Mouse (Mus musculus): ENCODE results near the gene Tmem219. TPM values are rescaled to one million over a fixed set of nuclear protein-coding genes. Genes with fewer than 3 reads are reported as not detected.

Gene Tmem219
- polyA plus RNA-seq, 1 experiment from 2014 or later: 36.3 TPM

DNA sequence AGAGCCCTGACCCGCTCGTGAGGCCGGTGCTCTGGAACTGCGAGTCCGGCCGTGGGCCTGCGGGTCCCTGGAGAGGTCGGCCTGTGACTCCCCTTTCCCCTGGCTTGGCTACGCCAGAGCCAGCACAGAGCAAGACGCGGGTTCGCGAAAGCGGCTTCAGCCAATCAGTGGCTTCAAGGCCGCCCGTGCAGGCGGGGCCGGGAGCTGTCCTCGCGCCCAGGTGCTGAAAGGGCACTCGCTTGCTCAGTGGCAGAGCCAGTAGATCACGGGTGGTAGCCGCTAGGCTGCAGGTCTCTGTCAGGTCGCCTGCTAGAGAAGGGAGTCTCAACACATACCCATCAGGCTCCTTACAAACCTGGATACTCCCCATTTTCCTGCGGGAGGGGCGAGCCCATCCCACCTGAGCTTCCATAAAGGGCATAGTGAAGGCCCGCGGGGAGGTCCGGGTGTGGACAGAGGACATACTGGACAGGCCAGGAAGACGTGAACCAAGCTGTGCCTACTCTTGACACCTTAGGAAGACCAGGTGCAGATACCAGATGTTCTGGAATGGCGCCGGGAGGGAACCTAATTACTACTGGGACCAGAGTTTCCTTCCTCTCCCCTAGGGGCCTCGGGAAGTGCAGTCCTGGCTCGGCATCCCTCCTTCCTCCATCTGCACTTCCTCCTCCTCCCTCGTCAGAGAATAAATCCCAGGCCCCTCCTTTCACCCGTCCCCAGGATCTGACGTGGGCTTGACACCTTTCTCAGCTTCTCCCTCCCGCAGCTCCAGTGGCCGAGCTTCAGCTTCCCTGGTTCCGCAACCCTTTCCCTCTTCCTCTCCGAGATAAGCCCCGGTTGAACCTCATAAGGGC is 27.3 kb upstream of the Tmem219 start, which contains the start of gene Sez6l2:
Sez6l2 (plus strand) TSS at position 771 of the 854 bp plus-strand sequence.
- H3K9me3 ChIP-seq (ENCODE audit: control insufficient read depth, low read length): no peaks in the 10 kb centered on the region
- TF ChIP-seq EP300 (optimal IDR thresholded peaks at IDR 0.05) (no peak), CTCF (IDR thresholded peaks at IDR 0.05; ENCODE audit: low read depth) (peak; percentile 1; the same call in 1 of the 2 replicates)
- peak within 1 kb of the TSS; percentile 41 for H3K4me3 ChIP-seq (ENCODE audit: low read depth, low read length)
- no peaks in the 10 kb centered on the region for H3K4me1 ChIP-seq (replicated peaks; ENCODE audit: control insufficient read depth, insufficient read depth)
- under 1% methylated on average over 41 of the region's 42 CpGs for WGBS
- H3K27ac ChIP-seq (replicated peaks): no peak within 1 kb of the TSS
- H3K4me2 ChIP-seq (replicated peaks; ENCODE audit: low read depth): peak within 1 kb of the TSS; percentile 95
- no peak within 1 kb of the TSS for H3K9ac ChIP-seq (ENCODE audit: low read length)
- no peaks in the 10 kb centered on the region for H3K27me3 ChIP-seq (ENCODE audit: control insufficient read depth, insufficient read depth, low read length)
- ATAC-seq (ENCODE audit: low FRiP score, low TSS enrichment) (peak; percentile 83), DNase-seq (ENCODE audit: low spot score) (peak; percentile 93)
- H3K36me3 ChIP-seq (ENCODE audit: control insufficient read depth, insufficient read depth, low read length): no peaks in the 10 kb centered on the region

DNA sequence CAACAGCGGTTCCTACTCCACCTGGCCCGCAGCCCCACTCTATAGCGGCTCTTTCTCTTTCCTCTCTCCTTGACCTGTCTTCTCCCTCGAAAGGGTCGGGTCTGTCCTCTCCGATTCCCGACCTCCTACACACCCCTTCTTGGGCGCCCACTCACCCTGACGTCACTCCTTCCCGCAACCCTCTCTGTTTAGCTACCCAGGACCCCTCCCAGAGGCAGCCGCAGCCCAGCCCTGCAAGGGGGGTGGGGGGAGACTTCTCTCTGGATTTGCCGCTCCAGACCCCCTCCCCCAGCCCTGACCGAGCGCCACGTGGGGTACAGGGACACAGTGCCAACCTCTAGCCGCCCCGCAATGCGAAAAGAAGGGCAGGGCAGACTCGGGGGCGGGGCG is 26.7 kb upstream of the Tmem219 start, which contains the start of gene Asphd1:
Asphd1 (minus strand) TSS at position 180 of the 390 bp plus-strand sequence.
- WGBS: 2% methylated on average over 21 of the region's 21 CpGs

DNA sequence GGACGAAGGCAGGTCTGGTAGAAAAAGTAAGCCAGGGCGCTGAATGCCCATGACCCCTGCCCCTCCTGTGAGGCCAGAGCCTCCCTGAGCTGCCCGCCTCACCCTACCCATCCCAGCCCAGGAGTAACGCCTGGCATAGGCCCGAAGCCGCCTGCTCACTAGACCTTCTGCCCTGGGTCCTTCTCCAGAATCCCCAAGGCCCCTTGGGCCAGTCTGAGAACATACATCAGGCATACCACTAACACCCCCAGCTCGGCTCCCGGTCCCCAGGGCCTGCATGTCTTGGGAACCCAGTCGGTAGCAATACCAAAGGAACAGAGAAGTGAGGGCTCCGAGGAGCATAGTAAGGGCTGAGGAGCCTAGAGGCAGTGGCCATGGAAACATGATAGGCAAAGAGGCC is 25.9 kb upstream of the Tmem219 start:
- TF ChIP-seq CTCF (IDR thresholded peaks at IDR 0.05; ENCODE audit: low read depth) (no peak), EP300 (optimal IDR thresholded peaks at IDR 0.05) (no peak)
- Histone ChIP-seq H3K9me3 (ENCODE audit: control insufficient read depth, low read length) (no peaks in the 10 kb centered on the region), H3K36me3 (ENCODE audit: control insufficient read depth, insufficient read depth, low read length) (no peaks in the 10 kb centered on the region), H3K27me3 (ENCODE audit: control insufficient read depth, insufficient read depth, low read length) (no peaks in the 10 kb centered on the region), H3K9ac (ENCODE audit: low read length) (no peak overlapping the region), H3K4me2 (replicated peaks; ENCODE audit: low read depth) (no peak overlapping the region), H3K27ac (replicated peaks) (no peak overlapping the region), H3K4me3 (ENCODE audit: low read depth, low read length) (no peak overlapping the region), H3K4me1 (replicated peaks; ENCODE audit: control insufficient read depth, insufficient read depth) (no peaks in the 10 kb centered on the region)
- ATAC-seq (ENCODE audit: low FRiP score, low TSS enrichment): no peak
- no peak for DNase-seq (ENCODE audit: low spot score)
- WGBS: 86% methylated on average over 10 of the region's 10 CpGs

More for the DNA sequence above, 26.7 kb upstream of the Tmem219 start, which contains the start of gene Asphd1:
- no peaks in the 10 kb centered on the region for H3K27me3 ChIP-seq (ENCODE audit: control insufficient read depth, insufficient read depth, low read length)
- no peaks in the 10 kb centered on the region for H3K9me3 ChIP-seq (ENCODE audit: control insufficient read depth, low read length)
- DNase-seq (ENCODE audit: low spot score): no peak
- H3K4me2 ChIP-seq (replicated peaks; ENCODE audit: low read depth): peak within 1 kb of the TSS; percentile 95
- H3K36me3 ChIP-seq (ENCODE audit: control insufficient read depth, insufficient read depth, low read length): no peaks in the 10 kb centered on the region
- ATAC-seq (ENCODE audit: low FRiP score, low TSS enrichment): peak; percentile 58
- H3K9ac ChIP-seq (ENCODE audit: low read length): no peak within 1 kb of the TSS
- no peak within 1 kb of the TSS for H3K27ac ChIP-seq (replicated peaks)
- H3K4me3 ChIP-seq (ENCODE audit: low read depth, low read length): peak within 1 kb of the TSS; percentile 41
- no peaks in the 10 kb centered on the region for H3K4me1 ChIP-seq (replicated peaks; ENCODE audit: control insufficient read depth, insufficient read depth)
- TF ChIP-seq EP300 (optimal IDR thresholded peaks at IDR 0.05) (no peak), CTCF (IDR thresholded peaks at IDR 0.05; ENCODE audit: low read depth) (no peak)

DNA sequence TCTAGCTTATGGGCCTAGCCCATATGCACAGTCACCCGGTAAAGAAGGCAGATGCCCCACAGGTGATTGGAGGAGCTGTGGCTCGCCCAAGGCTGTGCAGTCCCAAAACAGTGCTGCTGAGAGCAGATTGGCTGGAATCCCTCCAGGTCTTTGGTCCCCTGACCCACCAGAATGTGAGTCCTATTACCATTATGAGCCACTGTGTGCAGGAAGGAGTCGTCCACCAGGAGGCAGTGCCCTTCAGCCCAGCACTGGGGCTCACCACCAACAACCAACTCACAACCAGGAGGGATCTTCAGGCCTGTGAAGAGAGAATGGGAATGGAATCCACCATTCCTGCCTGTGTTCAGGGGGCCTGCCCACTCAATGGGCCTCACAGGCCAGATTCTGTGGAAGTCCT is 23.8 kb upstream of the Tmem219 start:
- DNase-seq (ENCODE audit: low spot score) (peak; percentile 53), ATAC-seq (ENCODE audit: low FRiP score, low TSS enrichment) (0 out of 2 replicates have a peak, but pooled peaks have one; percentile 36)
- Histone ChIP-seq H3K9me3 (ENCODE audit: control insufficient read depth, low read length) (no peaks in the 10 kb centered on the region), H3K27ac (replicated peaks) (no peak overlapping the region), H3K9ac (ENCODE audit: low read length) (no peak overlapping the region), H3K4me2 (replicated peaks; ENCODE audit: low read depth) (no peak overlapping the region), H3K4me3 (ENCODE audit: low read depth, low read length) (no peak overlapping the region), H3K4me1 (replicated peaks; ENCODE audit: control insufficient read depth, insufficient read depth) (no peaks in the 10 kb centered on the region), H3K27me3 (ENCODE audit: control insufficient read depth, insufficient read depth, low read length) (no peaks in the 10 kb centered on the region), H3K36me3 (ENCODE audit: control insufficient read depth, insufficient read depth, low read length) (no peaks in the 10 kb centered on the region)
- WGBS: 44% methylated on average over 3 of the region's 3 CpGs
- TF ChIP-seq CTCF (IDR thresholded peaks at IDR 0.05; ENCODE audit: low read depth): peak; percentile 82
- no peak for TF ChIP-seq EP300 (optimal IDR thresholded peaks at IDR 0.05)

DNA sequence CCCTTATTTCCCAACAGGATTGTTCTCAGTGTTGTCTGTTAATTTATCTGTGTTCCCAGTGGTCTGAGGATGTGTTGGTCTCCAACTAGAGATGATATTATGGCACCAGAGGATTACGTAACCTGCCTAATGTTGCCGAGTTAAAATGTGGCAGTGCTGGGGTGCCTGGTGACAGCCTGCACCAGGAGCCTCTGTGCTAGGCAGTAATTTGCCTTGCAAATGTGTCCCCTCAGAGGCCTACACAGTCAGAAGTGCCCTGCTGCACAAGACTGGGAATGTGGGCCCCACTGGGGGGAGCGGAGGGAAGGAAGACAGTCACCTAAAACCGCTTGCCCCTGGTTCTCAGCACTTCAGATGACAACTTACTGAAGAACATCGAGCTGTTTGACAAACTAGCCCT is 19.1 kb upstream of the Tmem219 start:
- 83% methylated on average over 5 of the region's 5 CpGs for WGBS
- H3K4me1 ChIP-seq (replicated peaks; ENCODE audit: control insufficient read depth, insufficient read depth): no peaks in the 10 kb centered on the region
- H3K4me3 ChIP-seq (ENCODE audit: low read depth, low read length): no peak overlapping the region
- no peaks in the 10 kb centered on the region for H3K27me3 ChIP-seq (ENCODE audit: control insufficient read depth, insufficient read depth, low read length)
- H3K4me2 ChIP-seq (replicated peaks; ENCODE audit: low read depth): no peak overlapping the region
- ATAC-seq (ENCODE audit: low FRiP score, low TSS enrichment) (no peak), DNase-seq (ENCODE audit: low spot score) (no peak)
- no peak for TF ChIP-seq EP300 (optimal IDR thresholded peaks at IDR 0.05)
- no peak for TF ChIP-seq CTCF (IDR thresholded peaks at IDR 0.05; ENCODE audit: low read depth)
- H3K9me3 ChIP-seq (ENCODE audit: control insufficient read depth, low read length): no peaks in the 10 kb centered on the region
- H3K36me3 ChIP-seq (ENCODE audit: control insufficient read depth, insufficient read depth, low read length): no peaks in the 10 kb centered on the region
- H3K27ac ChIP-seq (replicated peaks): no peak overlapping the region
- no peak overlapping the region for H3K9ac ChIP-seq (ENCODE audit: low read length)

DNA sequence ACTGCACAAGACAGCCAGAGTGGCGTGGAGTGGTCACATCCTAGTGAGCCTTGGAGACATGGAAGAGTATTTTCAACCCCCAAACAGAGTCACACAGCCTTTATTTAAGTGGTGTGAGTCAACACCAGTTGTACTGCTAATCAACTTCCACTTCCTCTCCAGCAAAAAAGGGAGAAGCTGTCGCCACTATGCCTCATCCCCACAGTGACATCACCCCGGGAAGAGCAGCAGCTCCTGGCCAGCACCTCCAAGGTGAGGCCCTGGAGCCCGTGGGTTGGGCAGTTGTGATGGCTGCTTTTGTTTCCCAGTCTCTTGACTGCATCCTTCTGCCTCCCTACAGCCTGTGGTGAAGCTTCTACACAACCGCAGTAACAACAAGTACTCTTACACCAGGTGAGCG is 18.5 kb upstream of the Tmem219 start:
- DNase-seq (ENCODE audit: low spot score): no peak
- TF ChIP-seq EP300 (optimal IDR thresholded peaks at IDR 0.05): no peak
- no peak for TF ChIP-seq CTCF (IDR thresholded peaks at IDR 0.05; ENCODE audit: low read depth)
- Histone ChIP-seq H3K27me3 (ENCODE audit: control insufficient read depth, insufficient read depth, low read length) (no peaks in the 10 kb centered on the region), H3K9me3 (ENCODE audit: control insufficient read depth, low read length) (no peaks in the 10 kb centered on the region), H3K4me1 (replicated peaks; ENCODE audit: control insufficient read depth, insufficient read depth) (no peaks in the 10 kb centered on the region), H3K4me2 (replicated peaks; ENCODE audit: low read depth) (no peak overlapping the region), H3K9ac (ENCODE audit: low read length) (no peak overlapping the region), H3K36me3 (ENCODE audit: control insufficient read depth, insufficient read depth, low read length) (no peaks in the 10 kb centered on the region), H3K27ac (replicated peaks) (no peak overlapping the region), H3K4me3 (ENCODE audit: low read depth, low read length) (no peak overlapping the region)
- peak; percentile 36; the same call in 1 of the 2 replicates for ATAC-seq (ENCODE audit: low FRiP score, low TSS enrichment)
- whole genome bisulfite sequencing: 52% methylated on average over 6 of the region's 6 CpGs

All from stomach, postnatal 0 days (tissue).